Mouse (Mus musculus) spleen, postnatal 14 days (tissue): Measurements from ENCODE around the gene Spcs2.

ENCODE experiments used
- DNase-seq, 2 experiments: peaks; one replicate each; pipeline ENCODE4 v3.0.0; 2021 to 2022; ENCODE audit warnings: low spot score in 2 of 2

Gene Spcs2

DNA sequence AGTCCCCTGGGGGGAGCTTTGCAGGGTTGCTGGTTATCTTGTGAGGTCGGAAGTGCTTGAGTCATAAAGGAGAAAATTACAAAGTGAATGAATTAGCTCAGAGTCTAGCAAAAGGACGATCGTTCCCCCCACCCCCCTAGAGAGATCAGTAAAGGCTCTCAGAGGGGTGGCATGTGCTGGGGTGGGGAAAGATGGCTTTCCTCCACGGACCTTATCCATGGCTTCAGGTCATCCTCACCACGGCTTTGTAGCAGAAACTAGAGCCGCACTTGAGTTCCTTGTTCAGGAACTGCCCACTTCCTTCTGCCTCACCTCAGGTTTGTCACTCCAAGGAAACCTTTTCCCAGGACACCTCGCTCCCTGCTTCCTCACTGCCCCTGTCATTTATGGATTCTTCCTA is at the start of gene Spcs2:
Gene Spcs2, minus strand, starts transcription at position 101 of the 400 bp plus-strand sequence.
- DNase-seq: no peak

- DNase-seq: no peak
Measured at GRCm38 (mm10) chr7:99911038-99911437, 47.8 kb upstream of the Spcs2 start.

GRCm38 (mm10) chr7:99907463-99907862 is 44.2 kb upstream of the Spcs2 start:
- DNase-seq: no peak

- DNase-seq: no peak
Measured at GRCm38 (mm10) chr7:99906346-99906745, 43.1 kb upstream of the Spcs2 start.

DNA sequence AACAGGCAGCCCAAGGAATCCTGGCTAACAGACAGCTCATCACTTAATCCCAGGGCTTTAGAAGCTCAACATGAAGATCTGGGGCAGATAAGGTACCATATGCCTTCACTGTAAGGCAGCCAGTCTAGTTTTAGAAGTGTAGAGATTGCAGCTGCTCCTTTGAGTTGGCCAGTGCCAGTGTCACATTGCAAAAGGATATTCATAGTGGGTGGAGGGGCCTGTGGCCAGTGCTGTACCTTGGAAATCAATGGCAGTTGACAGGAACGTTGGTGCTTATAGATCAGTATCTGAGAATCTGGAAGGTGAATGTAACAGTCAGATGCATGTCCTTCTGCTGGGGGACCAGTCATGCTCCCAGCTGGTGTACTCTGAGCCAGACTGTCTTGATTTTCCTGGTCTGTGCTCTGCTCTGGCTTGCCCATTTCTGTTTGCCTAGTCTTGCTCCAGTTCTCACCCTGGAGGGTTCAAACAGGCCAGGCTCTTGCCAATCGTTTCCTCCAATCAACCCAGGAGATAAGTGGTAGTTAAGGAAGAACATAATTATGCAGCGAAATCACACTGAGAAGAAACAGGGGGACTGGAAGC is 41.3 kb upstream of the Spcs2 start:
- DNase-seq: no peak

DNA sequence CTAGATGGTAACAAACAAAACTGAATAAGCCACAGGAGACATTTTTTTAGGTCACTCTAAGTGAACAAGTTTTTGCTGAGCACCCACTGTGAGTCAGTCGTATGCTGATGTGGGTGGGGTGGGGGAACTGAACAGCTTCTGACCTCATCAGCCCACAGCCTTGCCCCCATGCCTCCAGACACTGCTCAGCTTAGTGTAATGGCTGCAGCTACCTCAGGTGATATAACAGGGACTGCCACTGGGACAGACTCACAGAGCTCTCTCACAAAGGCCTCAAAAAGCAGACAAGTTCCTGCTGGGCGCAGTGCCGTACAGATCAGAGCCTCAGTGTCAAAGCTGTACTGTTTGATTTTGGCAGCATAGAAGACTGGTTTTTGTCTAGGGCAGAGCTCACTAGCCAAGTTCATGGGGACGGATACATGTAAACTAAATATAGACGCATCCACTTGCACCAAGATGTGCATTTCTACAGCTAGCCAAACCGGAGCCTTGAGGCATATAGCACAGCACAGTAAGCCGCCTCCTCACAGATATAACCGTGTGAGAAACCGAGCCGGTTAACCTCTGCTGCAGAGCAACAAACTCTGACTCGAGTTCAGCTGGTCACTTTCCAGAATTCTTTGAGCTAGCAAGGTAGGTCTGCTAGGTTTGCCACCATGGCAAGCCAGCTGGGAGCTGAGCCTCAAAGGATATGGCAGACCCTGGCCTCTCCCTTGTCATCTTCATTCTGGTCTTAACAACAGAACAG is 39.8 kb upstream of the Spcs2 start:
- DNase-seq: no peak

- DNase-seq: no peak
Measured at GRCm38 (mm10) chr7:99902208-99902607, 38.9 kb upstream of the Spcs2 start.

- no peak for DNase-seq
Measured at GRCm38 (mm10) chr7:99896905-99897304, 33.6 kb upstream of the Spcs2 start.

DNA sequence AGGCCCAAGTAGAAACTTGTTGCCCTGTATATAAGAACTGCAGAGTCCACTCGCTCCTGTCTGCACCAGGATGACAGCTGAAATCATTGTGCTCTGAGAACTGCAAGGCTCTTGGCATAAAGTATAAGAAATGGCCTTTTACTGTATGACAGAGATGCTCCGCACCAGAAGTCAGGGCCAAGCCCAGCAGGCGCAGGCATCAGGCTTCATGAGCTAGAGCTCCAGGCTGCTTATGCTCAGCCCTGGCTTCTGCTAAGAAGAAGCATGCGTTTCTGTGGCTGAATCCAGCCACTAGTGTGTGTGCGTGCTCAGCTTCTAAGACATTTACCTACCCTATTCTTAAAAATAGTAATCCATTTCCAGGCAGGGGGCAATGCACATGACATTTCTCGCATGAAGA is 31.2 kb upstream of the Spcs2 start:
- DNase-seq: no peak

DNA sequence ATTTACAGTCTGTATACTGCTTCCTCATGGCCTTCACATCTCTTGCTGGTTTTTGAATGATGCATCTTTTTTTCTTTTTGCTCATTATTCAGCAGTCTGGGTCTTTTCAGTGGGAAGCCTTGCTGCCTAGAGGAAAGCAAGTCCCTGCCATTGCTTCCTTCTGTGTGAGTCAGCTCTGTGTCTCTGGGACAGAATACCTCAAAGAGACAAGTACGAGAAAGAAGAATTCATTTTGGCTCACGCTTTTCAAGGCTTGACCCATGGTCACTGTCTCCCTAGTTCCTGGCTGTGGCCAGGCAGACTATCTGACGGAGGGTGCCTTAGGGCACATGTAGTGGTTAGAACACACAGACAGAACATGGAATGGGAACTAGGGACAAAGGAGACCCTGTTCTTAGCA is 30.7 kb upstream of the Spcs2 start:
- DNase-seq: no peak

DNA sequence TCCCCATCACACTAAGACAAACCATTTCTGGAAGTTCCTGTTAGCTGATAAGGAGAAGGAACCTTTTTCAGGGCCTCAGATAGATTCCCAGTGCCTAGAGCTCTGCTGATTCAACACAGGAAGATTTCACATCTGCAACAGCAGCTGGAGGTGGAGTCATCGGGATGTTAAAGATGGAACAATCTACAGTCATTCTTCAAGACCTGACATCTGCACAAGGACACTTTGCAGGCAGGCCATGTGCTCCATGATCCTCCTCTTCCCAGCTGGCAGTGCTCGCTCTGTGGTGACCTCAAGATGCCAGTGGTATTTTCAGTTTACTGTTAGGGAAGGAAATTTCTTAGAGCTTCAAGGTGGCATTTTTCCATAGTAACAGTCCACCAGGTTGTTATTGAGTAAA is 29.1 kb upstream of the Spcs2 start:
- no peak for DNase-seq

GRCm38 (mm10) chr7:99891471-99891870 is 28.2 kb upstream of the Spcs2 start:
- DNase-seq: no peak

DNA sequence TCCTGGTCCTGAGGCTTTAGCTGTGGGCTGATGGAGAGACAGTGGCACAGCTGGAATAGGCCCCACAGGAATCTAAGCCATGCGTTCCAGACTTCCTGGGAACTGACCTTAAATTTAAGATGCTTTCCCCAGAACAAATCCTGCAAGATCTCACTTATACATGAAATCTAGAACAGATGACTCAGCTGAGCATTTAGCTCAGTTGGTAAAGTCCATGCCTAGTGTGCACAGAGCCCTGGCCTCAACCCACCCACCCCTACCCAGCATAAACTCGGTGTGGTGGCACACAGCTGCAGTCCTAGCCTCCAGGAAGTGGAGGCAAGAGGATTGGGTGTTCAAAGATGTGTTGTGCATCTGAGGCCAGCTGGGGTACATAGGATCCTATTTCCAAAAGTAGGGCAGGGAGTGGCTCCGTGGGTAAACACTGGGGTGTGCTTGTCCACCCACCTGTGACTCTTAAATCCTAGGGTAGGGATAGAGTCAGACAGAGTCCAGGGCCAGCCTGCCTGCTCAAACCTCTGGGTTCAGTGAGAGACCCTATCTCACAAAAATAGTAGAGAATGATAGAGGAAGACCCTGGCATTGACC is 27.0 kb upstream of the Spcs2 start:
- DNase-seq: no peak

GRCm38 (mm10) chr7:99889175-99889880 is 26.1 kb upstream of the Spcs2 start:
- no peak for DNase-seq

GRCm38 (mm10) chr7:99887743-99888142 is 24.5 kb upstream of the Spcs2 start:
- DNase-seq: no peak

DNA sequence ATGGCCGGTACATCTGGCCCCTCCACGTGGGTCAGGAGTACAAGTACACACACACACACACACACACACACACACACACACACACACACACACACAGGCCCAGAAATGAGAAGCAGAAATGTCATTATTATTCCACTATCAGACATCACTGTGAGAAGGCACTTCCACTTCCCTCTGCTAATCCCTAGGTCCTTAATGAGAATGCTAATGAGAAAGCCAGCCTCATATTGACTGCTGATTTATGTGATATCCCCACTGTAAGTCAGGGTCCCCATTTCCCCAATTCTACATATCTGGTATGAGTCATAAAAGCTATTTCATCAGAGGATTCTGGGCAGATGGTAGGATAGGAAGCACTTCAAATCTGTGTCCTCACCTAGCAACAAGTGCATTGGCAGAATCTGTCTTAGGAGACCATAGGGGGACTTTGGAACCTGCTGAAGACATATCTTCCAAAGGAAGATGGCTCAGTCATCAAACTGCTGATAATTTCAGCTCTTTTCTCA is 24.0 kb upstream of the Spcs2 start:
- DNase-seq: no peak

DNA sequence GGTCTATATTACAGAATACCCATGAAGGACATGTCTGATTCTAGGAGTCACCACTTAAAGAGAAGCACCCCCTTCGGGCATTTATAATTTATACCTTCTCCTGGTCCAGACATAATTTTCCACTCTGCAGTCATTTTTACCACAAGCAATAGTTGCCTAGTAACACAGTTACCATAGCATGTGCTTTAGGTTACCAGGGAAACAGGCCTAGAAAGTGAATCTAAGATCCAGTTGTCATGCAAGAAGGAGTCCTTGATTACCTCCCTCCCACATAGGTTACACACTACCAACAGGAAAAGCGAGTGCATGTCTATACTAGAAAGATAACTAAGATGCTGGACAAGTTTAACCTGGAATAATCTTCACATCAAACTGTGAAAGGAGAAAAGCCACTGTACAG is 15.0 kb upstream of the Spcs2 start:
- no peak for DNase-seq

GRCm38 (mm10) chr7:99876345-99876744 is 13.1 kb upstream of the Spcs2 start:
- peak; percentile 58 to 74 for DNase-seq

DNA sequence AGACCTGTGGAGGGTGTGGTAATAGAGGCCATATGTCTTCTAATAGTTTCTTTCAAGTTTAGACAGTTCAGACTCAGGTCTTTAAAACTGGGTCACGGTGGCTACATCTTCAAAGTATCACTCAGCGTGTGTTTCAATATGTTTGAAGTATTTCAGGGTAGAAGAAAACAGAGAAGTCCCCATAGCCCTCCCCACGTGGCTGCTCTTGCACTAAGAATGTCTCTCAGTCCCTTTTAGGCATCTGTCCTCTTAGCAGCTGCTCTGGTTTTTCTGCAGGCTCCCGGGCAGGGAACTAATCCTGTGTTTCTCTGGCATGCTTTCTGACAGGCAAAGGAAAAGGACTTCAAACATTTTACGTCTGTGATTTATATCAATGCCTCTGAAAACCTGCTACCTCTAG is 12.6 kb upstream of the Spcs2 start:
- no peak for DNase-seq

DNA sequence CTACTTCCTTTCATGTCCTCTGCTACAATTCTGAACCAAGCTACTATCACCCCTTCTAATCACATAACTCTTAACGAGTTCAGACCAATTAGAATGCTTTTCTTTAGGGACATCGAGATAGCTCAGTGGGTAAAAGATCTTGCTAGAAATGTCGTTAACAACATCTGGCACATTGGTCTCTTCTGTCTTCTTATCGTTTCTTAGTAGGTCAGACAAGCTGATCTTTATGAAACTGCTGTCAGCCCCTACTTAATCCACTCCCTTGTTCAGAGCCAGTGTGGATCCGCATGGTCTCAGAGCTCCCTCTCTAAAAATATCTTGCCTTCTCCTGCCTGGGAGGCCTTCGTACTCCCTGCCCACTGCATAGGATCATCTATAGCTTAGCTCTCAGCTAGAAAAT is 10.7 kb upstream of the Spcs2 start:
- DNase-seq: no peak

DNA sequence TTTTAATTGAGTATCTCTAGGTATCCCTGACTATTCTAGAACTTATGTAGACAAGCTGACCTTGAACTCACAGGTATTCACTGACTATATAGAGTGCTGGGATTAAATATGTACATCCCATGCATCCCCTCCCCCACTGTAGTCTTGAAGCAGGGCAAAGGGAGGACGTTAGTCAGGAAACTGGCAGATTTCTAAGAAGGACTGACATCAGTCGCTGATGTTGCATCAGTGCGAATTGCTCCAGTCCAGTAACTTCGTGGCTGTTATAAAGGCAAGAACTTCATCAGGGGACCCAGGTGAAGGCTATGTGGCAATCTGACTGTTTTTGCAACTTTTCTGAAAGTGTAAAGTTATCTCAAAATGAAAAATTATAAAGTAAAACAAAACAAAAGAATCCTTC is 6.0 kb upstream of the Spcs2 start:
- DNase-seq: no peak

- no peak for DNase-seq
Measured at GRCm38 (mm10) chr7:99865219-99865618, 2.0 kb upstream of the Spcs2 start.
